Mouse (Mus musculus): ENCODE data around the gene Ilf3. TPM values are rescaled to one million over a fixed set of nuclear protein-coding genes. Genes with fewer than 3 reads are reported as not detected.
A peak's percentile ranks its signal among the peaks of the same experiment; 100 is the strongest.

Ilf3 gene
- polyA plus RNA-seq, 1 experiment: 40.1 TPM

- H3K27ac ChIP-seq (ENCODE audit: control insufficient read depth, insufficient read depth, low read depth, low read length, poor library complexity): no peak overlapping the region
- WGBS: 61% methylated on average over 7 of the region's 7 CpGs
- H3K4me3 ChIP-seq (replicated peaks; ENCODE audit: control insufficient read depth, low read depth, low read length): no peak overlapping the region
- H3K4me1 ChIP-seq (ENCODE audit: control insufficient read depth, insufficient read depth, low read length): peaks cover 15% of the 10 kb centered on the region
- TF ChIP-seq CTCF (IDR thresholded peaks at IDR 0.05; ENCODE audit: control insufficient read depth, insufficient read depth, low read length) (no peak), POLR2A (IDR thresholded peaks at IDR 0.05; ENCODE audit: borderline replicate concordance, control insufficient read depth, low read depth, low read length) (no peak)
These were observed 63.1 kb downstream of the Ilf3 start for GRCm38 (mm10) chr9:21430724-21431123.

GRCm38 (mm10) chr9:21432066-21432465, 64.4 kb downstream of the Ilf3 start:
- WGBS: 93% methylated on average over 7 of the region's 7 CpGs
- Histone ChIP-seq H3K27ac (ENCODE audit: control insufficient read depth, insufficient read depth, low read depth, low read length, poor library complexity) (no peak overlapping the region), H3K4me1 (ENCODE audit: control insufficient read depth, insufficient read depth, low read length) (peaks cover 18% of the 10 kb centered on the region), H3K4me3 (replicated peaks; ENCODE audit: control insufficient read depth, low read depth, low read length) (no peak overlapping the region)
- no peak for TF ChIP-seq POLR2A (IDR thresholded peaks at IDR 0.05; ENCODE audit: borderline replicate concordance, control insufficient read depth, low read depth, low read length)
- no peak for TF ChIP-seq CTCF (IDR thresholded peaks at IDR 0.05; ENCODE audit: control insufficient read depth, insufficient read depth, low read length)

DNA sequence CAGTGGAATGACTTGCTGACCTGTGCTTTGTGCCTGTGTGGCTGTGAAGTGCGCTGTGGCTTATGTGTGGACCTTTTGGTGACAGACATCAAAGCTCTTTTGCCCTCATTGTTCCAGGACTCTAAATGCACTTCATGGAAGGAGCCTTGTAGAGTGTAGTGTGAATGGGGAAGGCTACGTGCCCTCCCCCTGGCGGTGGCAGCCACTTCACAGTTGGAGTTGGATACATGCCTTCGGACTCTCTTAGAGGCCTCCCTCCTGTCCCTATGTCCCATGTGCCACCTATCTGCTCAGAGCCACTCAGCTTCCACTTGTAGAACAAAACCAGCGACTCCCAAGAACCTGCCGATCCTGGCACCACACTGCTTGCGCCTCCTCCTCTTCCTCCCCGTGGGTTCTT, 66.1 kb downstream of the Ilf3 start:
- H3K4me3 ChIP-seq (replicated peaks; ENCODE audit: control insufficient read depth, low read depth, low read length): no peak overlapping the region
- no peak for TF ChIP-seq CTCF (IDR thresholded peaks at IDR 0.05; ENCODE audit: control insufficient read depth, insufficient read depth, low read length)
- no peak for TF ChIP-seq POLR2A (IDR thresholded peaks at IDR 0.05; ENCODE audit: borderline replicate concordance, control insufficient read depth, low read depth, low read length)
- no peak overlapping the region for H3K27ac ChIP-seq (ENCODE audit: control insufficient read depth, insufficient read depth, low read depth, low read length, poor library complexity)
- WGBS: 72% methylated on average over 8 of the region's 8 CpGs
- peaks cover 21% of the 10 kb centered on the region for H3K4me1 ChIP-seq (ENCODE audit: control insufficient read depth, insufficient read depth, low read length)

- H3K27ac ChIP-seq (ENCODE audit: control insufficient read depth, insufficient read depth, low read depth, low read length, poor library complexity): no peak overlapping the region
- no peak overlapping the region for H3K4me3 ChIP-seq (replicated peaks; ENCODE audit: control insufficient read depth, low read depth, low read length)
- no peak for TF ChIP-seq CTCF (IDR thresholded peaks at IDR 0.05; ENCODE audit: control insufficient read depth, insufficient read depth, low read length)
- no peak for TF ChIP-seq POLR2A (IDR thresholded peaks at IDR 0.05; ENCODE audit: borderline replicate concordance, control insufficient read depth, low read depth, low read length)
- peaks cover 21% of the 10 kb centered on the region for H3K4me1 ChIP-seq (ENCODE audit: control insufficient read depth, insufficient read depth, low read length)
- 62% methylated on average over 2 of the region's 2 CpGs for WGBS
These were observed 66.7 kb downstream of the Ilf3 start for GRCm38 (mm10) chr9:21434410-21434809.

DNA sequence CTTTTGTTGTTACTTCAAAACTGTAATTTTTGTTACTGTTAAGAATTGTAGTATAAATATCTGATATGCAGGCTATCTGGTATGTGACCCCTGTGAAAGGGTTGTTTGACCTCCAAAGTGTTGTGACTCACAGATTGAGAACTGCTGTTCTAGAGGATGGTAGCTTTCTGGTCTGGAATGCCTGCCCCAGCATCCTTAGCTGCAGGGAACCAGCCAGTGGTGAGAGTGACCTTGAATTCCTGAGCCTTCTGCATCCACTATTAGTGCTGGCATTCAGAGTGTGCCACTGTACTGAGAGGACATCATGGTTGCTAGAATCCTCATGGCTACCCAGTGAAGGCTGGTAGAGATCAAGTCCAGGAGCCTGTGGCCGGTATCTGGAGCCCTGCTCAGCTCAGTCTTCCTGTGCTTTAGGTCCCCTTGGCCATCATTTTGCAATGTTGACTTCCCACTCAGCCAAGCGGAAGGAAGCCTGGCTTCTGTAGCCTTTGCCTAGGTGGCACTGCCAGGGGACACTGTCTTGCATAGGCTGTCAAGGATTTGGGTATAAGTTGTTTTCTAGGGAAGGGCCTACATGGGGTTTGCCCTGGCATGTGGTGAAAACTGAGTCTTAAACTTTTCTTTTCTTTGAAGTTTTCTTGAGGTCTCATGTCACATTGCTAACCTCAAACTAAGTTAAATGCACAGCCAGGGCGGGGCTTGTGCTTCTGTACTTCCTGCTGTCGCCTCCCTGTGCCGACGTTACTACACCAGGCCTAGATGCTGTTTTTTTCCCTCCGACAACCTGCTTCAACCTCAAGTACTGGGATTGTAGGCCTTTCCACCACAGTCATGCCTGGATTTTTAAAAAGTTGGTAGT, 68.3 kb downstream of the Ilf3 start:
- peaks cover 20% of the 10 kb centered on the region for H3K4me1 ChIP-seq (ENCODE audit: control insufficient read depth, insufficient read depth, low read length)
- peak overlapping the region; percentile 82 for H3K27ac ChIP-seq (ENCODE audit: control insufficient read depth, insufficient read depth, low read depth, low read length, poor library complexity)
- 6% methylated on average over 7 of the region's 7 CpGs for WGBS
- TF ChIP-seq POLR2A (IDR thresholded peaks at IDR 0.05; ENCODE audit: borderline replicate concordance, control insufficient read depth, low read depth, low read length): no peak
- TF ChIP-seq CTCF (IDR thresholded peaks at IDR 0.05; ENCODE audit: control insufficient read depth, insufficient read depth, low read length): no peak
- H3K4me3 ChIP-seq (replicated peaks; ENCODE audit: control insufficient read depth, low read depth, low read length): no peak overlapping the region

- 69% methylated on average over 6 of the region's 6 CpGs for WGBS
- peaks cover 19% of the 10 kb centered on the region for H3K4me1 ChIP-seq (ENCODE audit: control insufficient read depth, insufficient read depth, low read length)
- H3K4me3 ChIP-seq (replicated peaks; ENCODE audit: control insufficient read depth, low read depth, low read length): no peak overlapping the region
- no peak for TF ChIP-seq CTCF (IDR thresholded peaks at IDR 0.05; ENCODE audit: control insufficient read depth, insufficient read depth, low read length)
- no peak for TF ChIP-seq POLR2A (IDR thresholded peaks at IDR 0.05; ENCODE audit: borderline replicate concordance, control insufficient read depth, low read depth, low read length)
- H3K27ac ChIP-seq (ENCODE audit: control insufficient read depth, insufficient read depth, low read depth, low read length, poor library complexity): no peak overlapping the region
These were observed 69.9 kb downstream of the Ilf3 start for GRCm38 (mm10) chr9:21437577-21437976.

DNA sequence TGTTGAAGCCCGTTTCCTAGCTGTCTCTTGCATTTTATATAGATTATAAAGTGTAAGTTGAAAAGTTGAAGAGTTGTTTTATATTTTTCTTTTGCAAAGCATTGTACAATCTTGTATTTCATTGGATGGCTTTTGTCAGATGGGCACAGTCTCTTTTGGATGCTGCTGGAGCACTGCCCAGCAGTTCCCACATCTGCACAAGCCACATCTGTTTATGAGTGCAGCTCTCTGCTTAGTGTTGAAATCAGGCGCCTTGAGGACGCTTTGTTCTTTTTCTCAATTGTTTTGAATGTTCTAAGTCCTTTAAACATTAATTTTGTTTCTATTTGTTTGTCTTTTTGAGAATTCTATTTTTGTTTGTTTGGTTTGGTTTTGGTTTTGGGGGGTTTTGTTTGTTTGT, 70.5 kb downstream of the Ilf3 start:
- Histone ChIP-seq H3K4me1 (ENCODE audit: control insufficient read depth, insufficient read depth, low read length) (peaks cover 19% of the 10 kb centered on the region), H3K4me3 (replicated peaks; ENCODE audit: control insufficient read depth, low read depth, low read length) (no peak overlapping the region), H3K27ac (ENCODE audit: control insufficient read depth, insufficient read depth, low read depth, low read length, poor library complexity) (no peak overlapping the region)
- TF ChIP-seq POLR2A (IDR thresholded peaks at IDR 0.05; ENCODE audit: borderline replicate concordance, control insufficient read depth, low read depth, low read length) (no peak), CTCF (IDR thresholded peaks at IDR 0.05; ENCODE audit: control insufficient read depth, insufficient read depth, low read length) (no peak)
- WGBS: 32% methylated on average over 3 of the region's 3 CpGs

GRCm38 (mm10) chr9:21439456-21439855, 71.8 kb downstream of the Ilf3 start:
- H3K27ac ChIP-seq (ENCODE audit: control insufficient read depth, insufficient read depth, low read depth, low read length, poor library complexity): peak overlapping the region; percentile 30; the same call in 1 of the 2 replicates
- TF ChIP-seq POLR2A (IDR thresholded peaks at IDR 0.05; ENCODE audit: borderline replicate concordance, control insufficient read depth, low read depth, low read length) (no peak), CTCF (IDR thresholded peaks at IDR 0.05; ENCODE audit: control insufficient read depth, insufficient read depth, low read length) (no peak)
- H3K4me3 ChIP-seq (replicated peaks; ENCODE audit: control insufficient read depth, low read depth, low read length): no peak overlapping the region
- WGBS: 73% methylated on average over 3 of the region's 3 CpGs
- peaks cover 15% of the 10 kb centered on the region for H3K4me1 ChIP-seq (ENCODE audit: control insufficient read depth, insufficient read depth, low read length)
